Mouse (Mus musculus) left cerebral cortex, adult 9 months (tissue): ENCODE measurements around the gene Sox13.
A peak's percentile ranks its signal among the peaks of the same experiment; 100 is the strongest.

ENCODE experiments used
- DNase-seq, 2 experiments: peaks; one replicate each; pipeline ENCODE4 v3.0.0; 2022; ENCODE audit warnings: low spot score in 2 of 2

Sox13 gene

DNA sequence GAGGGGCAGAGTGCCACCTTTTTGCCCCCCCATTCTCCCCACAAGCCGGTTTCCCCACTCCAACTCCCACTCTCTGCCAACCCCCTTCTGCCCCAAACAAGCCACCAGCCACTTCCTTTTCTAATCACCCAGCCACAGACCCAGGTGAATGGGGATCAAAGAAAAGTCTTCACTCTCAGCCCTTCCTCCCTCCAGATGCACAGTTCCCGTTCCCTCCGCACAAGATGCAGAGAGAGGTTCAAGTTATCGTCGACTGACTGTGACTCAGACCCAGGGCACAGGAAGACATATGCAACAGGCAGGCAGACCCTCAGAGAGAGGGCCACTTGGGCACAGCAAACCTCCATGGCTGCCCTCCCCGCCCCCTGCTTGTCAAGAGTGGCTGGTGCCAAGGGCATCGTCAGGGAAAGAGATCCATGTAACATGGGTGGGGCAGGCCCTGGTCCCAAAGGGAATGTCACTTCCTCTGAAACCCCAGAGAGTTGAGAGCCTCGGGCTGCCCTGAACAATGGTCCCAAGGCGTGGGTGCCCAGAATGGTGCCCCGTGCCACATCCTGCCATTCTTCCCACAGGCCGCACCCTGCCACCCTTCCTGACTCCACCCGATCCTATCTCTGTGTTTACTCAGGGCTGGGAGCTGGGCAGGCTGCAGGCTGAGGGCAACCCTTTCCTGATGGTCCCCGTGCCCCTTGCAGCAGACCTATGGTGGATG is 24.0 kb downstream of the Sox13 start:
- no peak for DNase-seq

DNA sequence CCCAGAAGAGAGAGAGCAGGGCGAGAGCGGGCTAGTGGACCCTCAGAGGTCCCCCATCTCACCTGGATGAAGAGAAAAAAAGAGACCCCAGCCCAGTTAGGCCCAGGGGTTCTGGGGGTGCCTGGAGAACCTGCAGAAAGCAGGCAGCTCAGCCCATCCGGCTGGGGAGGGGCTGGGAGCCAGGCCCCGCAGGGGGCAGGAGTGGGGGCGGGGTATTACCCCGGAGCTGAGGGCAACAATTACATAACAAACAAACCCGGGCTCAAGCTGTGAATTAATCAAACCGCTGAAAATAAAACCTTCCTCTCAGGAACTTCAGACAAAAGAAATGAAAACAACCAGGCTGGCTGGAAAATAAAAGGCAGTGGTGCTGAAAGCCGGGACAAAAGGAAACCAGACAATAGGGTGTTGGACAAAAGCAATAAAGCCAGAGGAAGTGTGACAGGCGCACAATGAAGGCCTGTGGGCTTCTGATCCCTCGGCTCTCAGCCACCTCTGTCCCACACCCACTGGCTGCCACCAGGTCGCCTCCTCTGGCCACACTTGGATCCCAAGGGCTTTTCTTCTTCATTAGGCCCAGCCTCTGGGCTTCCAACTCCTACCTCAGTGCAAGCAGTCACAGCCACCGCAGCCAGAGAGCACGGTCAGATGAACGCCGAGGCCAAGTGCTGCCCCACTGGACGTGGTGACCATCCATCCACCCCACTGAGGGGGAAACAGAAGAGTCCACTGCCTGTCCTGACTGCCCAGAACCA is 26.5 kb downstream of the Sox13 start:
- peak in 1 of 2 experiments; percentile 13 for DNase-seq

DNA sequence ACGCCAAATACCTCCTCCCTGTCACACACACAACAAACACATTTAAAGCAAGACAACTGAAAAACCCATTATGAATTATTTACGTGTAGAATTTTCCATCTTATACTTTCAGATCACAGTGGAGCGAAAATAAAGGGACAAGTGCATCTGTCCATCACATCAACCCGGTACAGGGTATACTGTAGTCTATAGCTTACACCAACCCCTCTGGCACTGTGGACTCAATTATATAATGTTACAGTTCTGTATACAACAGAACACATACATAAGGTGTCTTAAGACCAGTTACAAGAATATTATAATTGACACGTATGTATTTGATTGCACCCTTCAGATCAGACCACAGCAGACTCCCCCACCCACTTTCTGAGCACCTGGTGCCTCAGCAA is 27.1 kb downstream of the Sox13 start:
- DNase-seq: no peak

DNA sequence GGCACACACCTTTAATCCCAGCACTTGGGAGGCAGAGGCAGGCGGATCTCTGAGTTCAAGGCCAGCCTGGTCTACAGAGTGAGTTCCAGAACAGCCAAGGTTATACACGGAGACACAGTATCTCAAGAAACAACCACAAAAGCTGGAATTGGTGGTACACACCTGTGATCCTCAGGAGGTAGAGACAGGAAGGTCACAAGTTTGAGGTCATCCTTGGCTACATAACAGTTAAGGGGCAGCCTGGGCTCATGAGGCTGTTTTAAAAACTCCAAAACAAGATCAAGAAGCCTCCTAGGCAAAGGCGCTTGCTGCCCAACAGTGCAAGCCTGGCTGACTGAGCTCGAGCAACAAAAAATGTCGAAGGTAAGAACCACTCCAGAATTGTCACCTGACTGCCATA is 27.5 kb downstream of the Sox13 start:
- DNase-seq: no peak

DNA sequence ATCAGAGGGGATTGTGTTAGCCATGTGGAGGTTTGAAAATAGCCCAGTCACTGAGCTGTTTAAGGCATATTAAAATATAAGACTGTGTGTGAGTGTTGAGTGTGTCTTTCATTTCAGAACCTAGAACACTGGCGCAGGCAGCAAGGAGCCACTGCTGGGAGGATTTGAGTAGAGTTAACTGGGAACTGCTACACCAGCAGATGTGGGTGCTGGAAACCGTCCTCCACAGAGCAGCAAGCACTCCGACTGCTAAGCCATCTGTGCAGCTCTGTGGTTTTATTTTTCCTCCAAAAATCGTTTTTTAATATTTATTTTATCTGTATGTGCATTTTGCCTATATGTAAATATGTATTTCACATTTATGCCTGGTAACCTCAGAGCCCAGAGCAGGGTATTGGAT is 29.5 kb downstream of the Sox13 start:
- DNase-seq: no peak

DNA sequence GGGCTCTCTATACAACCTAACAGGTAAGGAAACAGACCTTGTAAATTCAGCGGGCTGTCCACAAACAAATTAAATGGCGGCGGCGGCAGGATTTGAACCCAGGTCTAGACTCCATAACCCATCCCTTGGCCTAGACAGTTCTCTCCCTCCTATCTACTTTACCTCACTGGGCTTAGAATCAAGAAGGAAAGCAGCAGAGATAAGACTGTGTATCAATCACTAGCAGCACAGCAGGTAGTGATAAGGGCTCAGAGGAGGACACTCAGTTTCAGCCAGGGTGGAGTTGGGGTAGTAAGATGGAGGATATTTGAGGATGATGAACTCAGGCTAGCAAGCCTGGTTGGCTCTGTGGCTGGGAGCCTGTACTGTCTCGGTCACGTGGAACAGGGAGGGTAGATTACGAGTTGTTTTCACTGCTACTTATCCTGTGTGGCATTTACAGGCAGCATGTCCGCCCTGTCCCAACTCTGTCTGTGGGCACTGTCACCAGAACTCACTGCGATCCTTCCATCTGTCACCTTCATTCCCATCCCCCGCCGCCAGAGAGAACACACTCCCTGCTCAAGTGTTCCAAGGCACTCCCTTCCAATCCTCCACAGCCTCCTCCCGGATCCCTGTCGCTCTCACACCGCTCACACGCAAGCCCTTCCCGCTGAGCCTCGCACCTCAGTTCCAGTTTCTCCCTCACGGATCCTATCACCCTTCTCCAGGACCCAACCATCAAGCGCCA is 36.5 kb downstream of the Sox13 start:
- DNase-seq: no peak

DNA sequence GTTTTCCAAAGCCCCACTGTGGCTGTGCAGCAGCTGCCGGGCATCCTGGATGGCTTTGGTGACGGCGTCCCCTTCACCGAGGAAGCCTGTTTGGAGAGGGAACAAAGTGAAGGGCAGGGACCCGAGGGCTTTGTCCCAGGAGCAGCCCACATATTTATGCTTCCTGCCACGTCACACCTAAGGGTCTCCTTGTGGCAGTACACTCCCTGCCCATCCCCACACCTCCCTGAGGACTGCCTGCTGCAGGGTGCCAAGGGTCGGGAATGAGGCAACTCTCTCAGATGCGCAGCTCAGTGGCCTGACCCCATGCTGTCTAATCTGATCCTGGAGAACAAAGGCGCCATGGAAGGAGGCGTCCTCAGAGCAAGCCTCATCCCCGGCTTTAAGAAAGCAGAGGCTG is 38.0 kb downstream of the Sox13 start:
- DNase-seq: no peak

DNA sequence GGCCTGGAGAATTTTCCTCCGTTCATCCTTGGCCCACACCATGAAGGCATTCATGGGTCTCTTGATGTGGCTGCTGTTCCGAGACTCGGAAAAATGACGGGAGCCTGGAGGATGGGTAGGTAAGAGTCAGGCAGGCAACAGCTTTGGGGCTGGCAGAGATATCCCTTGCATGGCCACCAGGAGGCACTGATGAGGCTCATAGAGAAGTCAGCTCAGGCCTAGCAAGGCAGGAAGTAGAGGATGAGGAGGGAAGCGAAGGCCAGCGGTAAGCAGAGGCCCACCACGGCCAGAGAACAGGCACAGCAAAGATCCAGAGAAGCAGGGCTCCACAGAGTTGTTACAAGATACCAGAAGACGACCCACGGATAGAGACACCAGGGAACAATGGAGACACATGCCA is 38.7 kb downstream of the Sox13 start:
- DNase-seq: peak in 1 of 2 experiments; percentile 68

DNA sequence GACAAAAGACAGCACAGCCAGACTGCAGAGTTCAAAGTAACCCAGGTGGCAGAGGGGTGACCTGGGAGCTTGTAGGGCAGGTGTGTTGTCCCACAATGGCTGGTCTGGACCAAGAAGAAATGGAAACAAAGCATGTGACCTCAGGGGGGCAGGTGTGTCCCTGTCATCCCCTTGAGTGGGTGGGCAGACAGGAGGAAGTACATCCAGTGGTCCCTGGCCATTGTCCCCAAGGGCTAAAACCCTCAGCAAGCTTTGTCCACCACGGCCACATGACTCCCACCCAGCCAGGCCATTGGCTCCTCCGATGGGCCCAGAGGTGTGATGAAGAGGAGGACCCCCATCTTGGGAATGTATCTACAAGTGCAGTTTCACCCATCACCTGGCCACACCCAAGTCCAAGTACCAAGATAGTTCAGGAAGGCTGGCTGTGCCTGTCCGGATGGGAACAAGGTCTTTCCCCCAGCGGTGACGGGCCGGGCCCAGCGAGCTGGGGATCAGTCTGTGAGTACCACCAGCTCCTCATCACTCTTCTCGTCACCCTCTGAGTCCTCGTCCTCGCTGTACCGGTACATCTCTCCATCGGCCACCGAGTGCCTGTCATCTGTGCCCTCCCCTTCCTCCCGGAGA is 40.9 kb downstream of the Sox13 start:
- no peak for DNase-seq

DNA sequence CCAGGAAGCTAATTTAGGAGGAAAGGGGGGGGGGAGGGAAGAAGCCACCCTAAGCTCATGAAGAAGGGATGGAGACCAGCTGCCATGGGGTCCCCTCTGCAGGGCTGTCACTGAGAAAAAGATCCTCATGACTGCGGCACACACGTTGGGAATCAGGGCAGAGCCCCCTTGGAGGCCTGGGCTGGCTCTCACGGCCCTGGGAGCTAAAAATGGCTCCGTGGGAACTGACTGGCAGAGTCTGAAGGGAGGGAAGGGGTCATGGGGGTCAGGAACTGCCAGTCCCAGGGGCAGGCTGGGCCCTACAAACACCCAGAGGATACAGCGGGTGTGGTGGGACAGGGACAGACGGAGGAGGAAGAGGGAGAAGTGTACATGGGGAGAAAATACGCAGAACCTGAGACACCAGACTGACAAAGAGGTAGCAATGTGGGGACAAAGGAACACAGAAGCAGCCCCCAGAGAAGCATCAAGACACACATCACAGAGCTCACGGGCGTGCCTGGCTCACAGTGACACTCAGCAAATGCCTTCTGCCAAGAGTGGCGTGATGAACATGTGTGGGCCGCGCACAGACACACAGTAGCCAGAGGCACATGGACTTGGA is 41.5 kb downstream of the Sox13 start:
- DNase-seq: no peak

DNA sequence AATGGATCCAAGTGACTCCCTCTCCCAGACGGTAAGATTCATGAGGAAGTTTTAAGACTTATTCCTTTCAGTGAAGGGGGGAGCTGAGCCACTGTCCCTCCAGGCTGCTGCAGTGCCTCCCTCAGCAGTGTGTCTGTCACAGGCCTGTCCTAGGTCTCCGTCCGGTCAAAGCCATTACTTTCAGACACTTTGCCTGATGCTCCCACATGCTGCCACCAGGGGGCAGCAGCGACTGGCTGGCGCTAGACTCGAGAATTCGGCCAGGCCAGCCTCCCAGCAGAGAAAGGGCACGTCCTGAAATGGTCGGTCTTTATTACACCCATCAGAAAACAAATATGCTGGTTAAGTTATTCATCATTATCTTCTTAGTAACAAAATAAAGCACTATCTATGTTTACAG is 42.2 kb downstream of the Sox13 start:
- no peak for DNase-seq

DNA sequence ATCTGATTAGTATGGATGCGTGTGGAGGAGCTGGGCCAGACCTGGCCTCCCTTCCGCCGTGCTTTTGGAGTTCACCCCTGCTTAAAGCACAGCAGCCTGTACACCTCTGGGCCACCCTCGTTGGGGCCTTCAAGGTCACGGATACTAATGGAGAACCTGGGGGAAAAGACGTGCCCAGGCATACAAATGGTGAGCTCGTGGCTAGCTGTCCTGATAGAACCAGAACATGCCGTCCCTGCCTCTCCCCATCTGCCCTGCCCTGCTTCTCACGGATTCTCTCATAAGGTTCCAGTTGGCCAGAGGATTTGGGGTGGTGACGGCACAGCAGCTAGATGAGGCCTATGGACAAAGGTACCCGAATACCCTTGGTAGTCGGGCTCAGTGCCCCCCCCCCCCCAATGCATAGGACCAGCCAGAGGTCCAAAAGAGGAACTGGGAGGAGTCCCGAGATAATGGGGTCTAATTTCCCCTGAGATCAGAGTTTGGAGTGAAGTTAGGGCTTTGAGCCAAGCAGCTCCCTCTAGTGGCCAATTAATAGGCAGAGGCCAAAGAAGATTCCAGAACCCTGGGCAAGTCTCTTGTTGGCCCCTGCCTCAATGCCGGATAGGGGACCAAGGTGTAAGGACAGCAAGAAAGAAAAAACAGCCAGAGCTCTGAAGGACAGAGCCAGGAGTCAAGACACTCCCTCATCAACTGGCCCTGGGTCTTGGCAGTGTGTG is 43.7 kb downstream of the Sox13 start:
- no peak for DNase-seq

DNA sequence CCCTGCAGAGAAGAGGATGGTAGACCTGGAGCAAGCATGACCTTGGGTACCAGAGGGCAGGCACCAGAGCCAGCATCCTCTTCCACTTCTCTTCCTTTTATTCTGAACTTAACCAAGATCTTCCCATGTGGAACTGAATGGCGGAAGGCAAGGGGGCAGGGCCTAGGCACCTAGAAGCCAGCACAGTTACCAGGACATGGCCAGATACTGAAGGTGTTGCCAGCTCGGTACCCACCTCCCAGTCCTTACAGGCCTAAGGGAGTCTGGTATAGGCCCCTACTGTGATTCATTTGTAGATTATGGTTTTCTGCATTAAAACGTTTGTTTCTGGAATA is 44.2 kb downstream of the Sox13 start:
- no peak for DNase-seq

DNA sequence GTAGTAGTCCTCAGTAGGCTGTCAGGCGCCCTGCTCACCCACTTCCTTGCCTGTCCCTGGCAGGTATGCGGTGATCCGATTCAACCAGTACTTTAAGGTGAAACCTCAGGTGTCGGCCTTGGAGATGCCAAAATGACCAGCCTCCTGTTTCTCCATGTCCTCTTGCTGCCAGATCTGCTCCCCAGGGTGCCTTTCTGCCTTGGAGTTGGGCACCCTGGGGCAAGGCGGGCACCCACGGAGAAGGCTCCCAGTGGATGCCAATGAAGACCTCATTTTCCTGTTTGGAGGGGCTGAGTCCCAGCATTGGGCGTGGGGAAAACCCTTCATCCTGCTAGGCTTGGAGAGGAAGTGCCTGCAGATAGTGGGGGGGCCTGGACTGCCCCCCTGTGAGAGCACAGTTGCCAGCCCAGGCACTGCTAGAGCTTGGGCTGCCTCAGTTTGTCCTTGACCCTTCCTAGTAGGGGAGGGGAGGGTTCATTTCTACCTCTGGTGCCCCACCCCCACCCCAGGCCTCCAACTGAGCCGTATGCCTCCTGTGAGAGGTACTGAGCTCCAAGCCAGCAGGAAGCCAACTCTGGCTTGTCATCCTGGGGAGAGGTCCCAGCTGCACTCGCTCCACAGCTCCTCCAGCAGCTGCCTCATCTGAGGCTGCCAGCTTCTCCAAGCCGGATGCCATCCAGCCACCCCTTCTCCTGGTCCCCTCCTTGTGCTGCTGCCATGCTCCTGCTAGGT is 44.8 kb downstream of the Sox13 start:
- no peak for DNase-seq

DNA sequence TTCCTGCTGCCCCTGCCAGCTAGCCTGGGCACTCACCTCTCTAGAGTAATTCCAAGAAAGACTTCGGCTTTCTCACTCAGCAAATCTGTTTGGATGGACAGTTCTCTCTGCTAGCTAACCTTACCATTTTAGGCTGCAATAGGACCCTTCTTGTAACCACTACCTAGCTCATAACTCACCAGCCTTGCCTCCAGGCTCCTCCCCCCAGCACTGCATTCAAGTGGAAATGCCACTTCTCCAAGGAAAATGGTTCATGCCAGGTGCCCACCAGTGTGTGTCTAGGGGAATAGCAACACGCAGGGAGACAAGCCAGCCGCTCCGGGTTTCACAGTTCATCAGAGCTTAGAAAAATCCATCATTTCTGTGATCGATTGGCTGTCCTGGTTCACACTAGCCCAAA is 46.6 kb downstream of the Sox13 start:
- DNase-seq: no peak

DNA sequence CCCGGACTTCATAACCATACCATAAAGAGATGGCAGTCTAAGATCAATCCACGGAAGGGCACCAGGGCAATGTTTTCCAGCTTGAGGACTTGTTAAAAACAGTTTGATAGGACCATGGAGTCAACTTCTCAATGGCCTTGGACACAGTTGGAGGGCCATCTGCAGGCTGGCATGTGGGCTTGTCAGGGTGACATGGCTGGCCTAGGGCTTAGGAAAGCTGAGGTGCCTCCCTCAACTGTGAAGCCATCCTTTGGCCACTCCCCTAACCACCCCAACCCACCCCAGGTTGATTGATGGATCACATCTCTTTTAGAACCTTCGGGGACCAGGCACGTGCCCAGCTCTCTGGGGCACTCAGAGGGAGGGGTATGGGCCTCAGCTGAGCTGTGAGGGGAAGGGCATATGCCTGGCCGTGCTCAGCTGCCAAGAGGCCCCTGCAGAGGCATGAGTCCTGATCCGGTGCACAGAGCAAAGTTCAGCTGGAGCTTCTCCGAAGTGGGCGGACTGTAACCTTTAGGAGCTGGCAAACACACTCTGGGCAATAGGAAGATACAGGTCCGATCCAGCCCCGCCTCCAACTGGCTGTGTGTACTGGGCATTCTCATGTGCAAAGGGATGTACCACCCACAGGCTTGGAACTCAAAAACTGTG is 48.4 kb downstream of the Sox13 start:
- DNase-seq: no peak

DNA sequence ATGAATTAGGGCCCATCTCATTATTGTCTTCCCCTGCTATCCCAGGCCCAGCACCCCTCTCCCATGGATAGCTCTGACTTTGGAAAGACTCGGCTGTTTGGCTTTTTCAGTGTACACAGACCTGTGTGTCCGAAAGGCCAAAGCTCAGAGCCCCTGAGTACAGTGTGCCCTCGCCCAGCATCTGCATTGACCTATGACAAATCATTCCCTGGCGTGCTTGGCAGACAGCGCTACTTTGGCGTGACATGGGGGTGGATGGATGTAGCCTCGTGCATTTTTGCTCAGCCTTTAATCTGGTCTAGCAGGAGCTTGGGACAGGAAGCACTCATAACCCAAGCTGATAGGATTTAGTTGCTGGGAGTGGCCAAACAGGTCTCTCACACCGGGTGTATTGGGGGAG is 52.1 kb downstream of the Sox13 start:
- DNase-seq: no peak

DNA sequence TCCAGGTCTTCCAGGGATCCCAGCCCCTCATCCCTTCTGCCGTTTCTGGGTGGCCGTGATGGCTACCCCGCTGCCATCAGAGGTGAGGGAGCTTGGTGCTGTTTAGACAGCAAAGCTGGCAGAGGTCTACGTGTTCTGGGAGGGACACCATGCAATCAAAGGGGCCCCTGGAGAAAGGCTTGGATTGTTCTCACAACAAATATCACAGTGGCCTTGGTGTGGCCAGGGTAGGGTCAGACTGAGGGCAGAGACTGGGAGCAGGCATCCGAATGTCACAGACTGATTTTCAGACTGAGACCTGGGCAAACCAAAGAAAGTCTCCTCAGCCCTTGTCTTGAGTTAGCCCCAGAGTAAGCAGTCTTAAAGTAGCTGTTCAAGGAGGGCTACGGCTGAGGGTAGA is 52.7 kb downstream of the Sox13 start:
- no peak for DNase-seq

DNA sequence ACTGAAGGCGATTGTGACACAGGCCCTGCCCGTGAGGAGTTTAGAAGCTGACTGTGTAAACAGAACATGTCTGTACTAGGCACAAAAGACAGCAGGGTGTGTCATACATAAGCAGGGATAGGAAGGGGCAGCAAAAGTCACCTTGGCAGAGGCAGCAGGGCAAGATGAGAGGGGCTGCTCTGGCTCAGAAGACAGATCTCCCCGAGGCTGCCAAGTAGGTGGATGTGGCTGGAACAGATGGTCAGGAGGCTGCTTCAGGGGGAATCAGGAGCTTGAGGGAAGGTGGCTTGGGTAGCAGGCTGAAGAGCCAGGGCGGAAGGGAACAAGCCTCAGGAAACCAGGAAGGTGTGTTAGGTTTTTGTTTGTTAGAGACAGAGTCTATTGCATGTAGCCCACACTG is 53.8 kb downstream of the Sox13 start:
- DNase-seq: no peak

DNA sequence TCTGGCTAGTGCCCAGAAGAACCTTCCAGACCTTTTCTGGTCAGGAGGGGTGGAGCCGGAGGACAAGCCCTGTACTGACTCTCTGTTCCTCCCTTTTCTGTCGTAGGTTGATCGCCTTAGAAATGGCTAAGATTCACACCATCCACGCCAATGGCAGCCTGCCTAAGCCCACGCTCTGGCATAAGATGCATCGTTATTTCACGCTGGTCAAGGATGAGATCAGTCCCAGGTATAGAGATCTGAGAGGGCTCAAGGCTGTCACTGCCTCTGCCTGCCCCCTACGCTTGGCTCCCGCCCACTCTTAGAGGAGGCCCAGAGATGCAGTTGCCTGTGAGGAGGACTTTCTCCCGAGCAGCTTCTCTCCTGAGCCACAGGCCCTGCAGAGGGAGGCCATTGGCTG is 55.5 kb downstream of the Sox13 start:
- DNase-seq: peak in 1 of 2 experiments; percentile 83
